Mouse (Mus musculus): ENCODE results near the gene Cldn7. TPM values are rescaled to one million over a fixed set of nuclear protein-coding genes. Genes with fewer than 3 reads are reported as not detected.
"Not testable (repeated sequence)": the region's sequence is repeated elsewhere in the genome, so short reads cannot be mapped to it uniquely, and the experiment has no call there.

Cldn7 gene
- total RNA-seq (2017), result 0.47 TPM in 1 of 2 replicates, not detected in the other

DNA sequence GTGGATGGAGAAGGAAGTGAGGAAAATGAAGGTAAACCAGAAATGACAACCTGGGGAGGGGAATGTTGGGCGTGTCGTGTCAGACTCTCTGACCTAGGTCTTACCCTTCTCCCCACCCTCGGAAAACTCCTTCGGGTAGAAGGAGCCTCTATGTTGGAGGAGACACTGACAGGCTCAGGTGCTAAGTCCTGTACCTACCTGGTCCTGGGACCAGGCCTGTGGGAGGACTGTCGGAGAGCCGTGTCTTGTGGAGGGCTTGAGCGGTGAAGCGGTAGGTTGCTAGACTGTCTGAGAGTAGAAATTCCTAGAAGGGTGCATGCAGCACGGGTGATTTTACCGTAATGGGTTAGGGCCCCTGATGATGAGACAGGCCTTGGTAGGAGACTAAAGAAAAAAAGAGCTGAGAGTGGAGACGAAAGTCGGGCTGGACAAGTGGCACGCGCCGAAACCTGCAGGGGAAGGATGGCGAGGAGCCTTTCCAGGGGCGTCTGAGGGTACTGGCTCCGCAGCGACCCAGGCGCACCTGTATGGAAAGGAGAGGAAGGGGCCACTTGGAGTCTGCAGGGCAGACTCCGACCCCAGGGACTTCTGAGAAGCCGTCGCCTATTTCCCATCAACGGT lies at the start of gene Cldn7:
TSS of gene Cldn7 (plus strand) at position 130 of the 621 bp plus-strand sequence.
- no peak for ATAC-seq (ENCODE audit: extremely low read depth, insufficient number of reproducible peaks, low FRiP score, poor library complexity, severe bottlenecking)

DNA sequence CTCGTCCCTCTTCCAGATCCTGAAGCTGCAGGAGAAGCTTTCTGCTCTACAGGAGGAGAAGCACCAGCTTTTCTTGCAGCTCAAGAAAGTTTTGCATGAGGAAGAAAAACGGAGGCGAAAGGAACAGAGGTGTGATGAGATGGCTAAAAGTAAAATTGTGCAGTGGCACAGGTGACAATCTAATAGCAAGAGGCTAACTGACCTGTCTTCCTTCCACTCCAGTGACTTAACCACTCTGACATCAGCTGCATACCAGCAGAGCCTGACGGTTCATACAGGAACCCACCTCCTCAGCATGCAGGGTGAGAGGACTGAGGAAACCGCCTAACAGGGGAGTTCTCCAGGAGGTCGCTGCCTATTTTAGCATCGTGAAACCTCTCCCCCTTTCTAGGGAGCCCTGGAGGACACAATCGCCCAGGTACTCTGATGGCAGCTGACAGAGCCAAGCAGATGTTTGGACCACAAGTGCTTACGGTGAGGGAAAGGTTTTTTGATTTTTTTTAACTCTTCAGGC lies 49.6 kb upstream of the Cldn7 start:
- ATAC-seq (ENCODE audit: extremely low read depth, insufficient number of reproducible peaks, low FRiP score, poor library complexity, severe bottlenecking), result no peak

DNA sequence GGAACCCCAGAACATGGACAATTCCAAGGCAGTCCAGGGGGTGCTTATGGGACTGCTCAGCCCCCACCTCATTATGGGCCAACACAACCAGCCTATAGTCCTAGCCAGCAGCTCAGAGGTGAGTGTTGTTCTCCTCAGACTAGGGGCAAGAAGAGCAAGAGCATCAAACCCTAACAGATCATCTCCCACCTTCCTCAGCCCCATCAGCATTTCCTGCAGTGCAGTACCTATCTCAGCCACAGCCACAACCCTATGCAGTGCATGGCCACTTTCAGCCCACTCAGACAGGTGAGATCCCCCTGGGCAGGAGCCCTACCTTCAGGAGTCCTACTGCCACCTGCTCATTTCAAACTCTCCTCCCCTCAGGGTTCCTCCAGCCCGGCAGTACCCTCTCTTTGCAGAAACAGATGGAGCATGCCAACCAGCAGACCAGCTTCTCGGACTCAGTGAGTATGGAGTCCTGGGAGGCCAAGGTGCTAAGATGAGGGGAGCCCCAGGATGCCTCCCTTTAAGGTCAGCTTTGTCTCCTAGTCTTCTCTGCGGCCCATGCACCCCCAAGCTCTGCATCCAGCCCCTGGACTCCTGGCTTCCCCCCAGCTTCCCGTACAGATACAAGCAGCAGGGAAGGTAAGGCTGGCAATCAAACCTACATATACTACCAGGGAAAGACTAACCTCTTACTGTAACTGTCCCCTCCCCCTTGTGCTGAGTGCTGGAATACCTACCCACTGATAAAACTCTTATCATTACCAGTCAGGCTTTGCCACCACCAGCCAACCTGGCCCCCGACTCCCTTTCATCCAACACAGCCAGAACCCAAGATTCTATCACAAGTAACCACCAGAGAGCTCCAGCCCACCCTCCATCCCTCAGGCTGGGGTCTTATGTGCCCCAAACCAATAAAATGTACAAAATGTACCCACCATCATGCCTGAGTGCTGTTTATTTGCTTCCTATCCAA lies 48.6 kb upstream of the Cldn7 start:
- no peak for ATAC-seq (ENCODE audit: extremely low read depth, insufficient number of reproducible peaks, low FRiP score, poor library complexity, severe bottlenecking)

DNA sequence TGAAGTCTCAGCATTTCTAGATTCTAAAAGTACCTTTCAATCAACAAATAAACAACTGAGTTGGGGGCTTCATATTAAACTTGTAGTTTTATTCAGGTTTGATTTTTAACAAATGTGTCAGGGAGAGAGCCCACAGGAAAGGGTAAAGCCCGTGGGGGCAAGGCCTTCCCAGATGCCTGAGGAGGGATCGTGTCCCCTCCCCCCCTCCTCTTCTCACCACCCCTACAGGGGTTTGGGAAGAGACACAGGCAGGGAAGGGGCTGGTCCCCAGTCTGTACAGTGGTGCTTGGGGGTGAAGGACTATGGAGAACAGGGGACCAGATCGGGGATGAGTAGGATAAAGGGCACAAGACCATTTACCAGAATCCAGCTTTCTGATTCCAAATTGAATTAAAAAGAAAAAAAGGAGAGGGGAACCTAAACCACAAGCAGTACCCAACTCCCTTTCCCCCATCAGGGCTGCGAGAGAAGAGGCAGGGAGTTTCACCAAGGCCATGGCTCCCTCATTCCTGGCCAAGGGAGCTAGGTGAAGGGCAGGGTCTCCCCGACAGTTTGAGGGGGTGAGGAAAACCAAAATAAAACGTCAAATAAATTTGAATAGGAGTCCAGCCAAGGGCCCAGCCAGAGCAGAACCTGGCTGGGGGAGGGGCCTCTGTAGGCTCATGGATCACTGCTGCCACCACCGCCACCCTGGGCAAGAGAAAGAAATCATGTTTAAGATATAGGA lies 47.8 kb upstream of the Cldn7 start:
- not testable (repeated sequence) for ATAC-seq (ENCODE audit: extremely low read depth, insufficient number of reproducible peaks, low FRiP score, poor library complexity, severe bottlenecking)

DNA sequence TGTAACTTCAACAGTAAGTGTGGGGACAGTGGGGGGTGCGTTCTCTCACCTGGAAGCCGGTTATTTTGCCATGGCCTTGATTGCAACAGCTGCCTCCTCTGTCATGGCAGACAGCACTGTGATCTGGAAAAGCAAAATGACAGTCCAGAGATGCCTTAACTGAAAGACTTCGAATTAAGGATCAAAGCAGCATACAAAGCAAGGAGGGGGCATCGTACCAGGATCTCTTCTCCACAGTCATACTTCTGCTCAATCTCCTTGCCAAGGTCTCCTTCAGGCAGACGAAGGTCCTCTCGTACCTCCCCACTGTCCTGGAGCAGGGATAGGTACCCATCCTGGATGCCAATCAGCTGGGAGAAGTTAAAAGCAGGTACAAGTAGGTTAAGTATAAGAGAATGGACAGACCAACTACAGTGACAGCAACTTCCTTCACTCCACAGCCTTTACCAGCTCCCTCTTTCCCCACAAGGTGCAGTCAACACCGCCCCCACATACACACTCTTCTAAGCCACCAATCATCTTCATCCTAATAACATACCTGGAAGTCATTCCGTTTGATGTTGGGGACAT lies 47.1 kb upstream of the Cldn7 start:
- no peak for ATAC-seq (ENCODE audit: extremely low read depth, insufficient number of reproducible peaks, low FRiP score, poor library complexity, severe bottlenecking)

DNA sequence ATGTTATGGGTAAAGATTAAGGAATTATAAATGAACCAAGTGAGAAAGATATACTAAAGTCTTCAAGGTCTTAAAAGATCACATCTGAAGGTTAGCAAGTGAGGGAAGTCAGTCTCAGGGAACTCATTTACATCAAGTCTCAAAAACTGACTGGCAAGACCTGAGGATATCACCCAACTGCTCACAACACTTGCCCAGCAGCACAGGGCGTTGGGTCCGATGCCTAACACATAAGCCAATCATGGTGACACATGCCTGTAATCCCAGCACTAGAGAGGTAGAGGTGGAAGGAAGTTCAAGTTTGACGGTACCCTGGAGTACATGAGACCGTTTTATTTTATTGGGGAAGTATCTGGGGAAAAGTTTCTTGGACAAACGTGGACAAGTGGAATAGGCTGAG lies 46.5 kb upstream of the Cldn7 start:
- no peak for ATAC-seq (ENCODE audit: extremely low read depth, insufficient number of reproducible peaks, low FRiP score, poor library complexity, severe bottlenecking)

DNA sequence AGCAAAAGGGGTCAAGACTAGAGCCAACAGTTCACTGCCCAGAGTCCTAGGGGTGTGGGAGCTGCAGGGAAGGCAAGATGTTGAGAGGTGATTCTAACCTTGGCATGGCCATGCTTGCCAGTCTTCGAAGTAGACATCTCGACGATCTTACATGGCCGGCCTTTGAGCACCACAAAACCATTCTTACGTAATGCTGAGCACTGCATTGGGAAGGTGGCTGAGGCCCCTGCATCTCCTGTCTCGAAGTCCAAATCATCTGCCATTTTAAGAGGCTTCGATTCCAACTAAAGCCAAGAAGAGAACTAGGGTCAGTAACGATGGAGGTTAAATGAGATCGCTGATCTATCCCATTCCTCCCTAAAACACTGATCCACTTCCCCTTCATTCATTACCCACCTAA lies 45.5 kb upstream of the Cldn7 start:
- ATAC-seq (ENCODE audit: extremely low read depth, insufficient number of reproducible peaks, low FRiP score, poor library complexity, severe bottlenecking), result no peak

DNA sequence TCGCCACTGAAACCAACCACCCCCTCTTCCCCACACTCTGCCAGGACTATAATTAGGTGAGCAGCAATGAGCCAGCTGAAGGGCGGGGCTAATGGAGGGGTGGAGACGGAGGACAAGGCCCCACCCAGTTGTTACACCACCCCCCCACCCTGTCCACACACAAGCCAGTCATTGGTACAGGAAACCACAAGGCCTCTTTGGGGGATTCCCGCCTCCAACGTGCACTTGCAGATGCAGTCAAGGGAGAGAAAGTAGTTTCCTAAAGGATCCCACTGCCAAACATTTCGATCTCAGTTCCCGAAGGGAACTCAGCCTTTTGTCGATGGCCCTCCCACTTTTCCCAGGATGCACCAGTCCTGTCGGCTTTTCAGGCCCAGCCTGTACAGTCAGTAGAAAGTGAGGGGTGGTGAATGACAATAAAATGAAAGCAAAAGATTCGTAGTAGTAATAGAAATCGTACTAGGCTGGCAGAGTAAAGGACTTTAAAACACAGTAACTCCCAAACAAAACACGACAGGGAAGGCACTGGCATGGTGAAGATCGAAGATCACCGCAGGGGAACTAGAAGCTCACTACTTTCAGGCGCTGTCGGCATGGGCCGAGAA lies 44.8 kb upstream of the Cldn7 start:
- peak; percentile 43 for ATAC-seq (ENCODE audit: extremely low read depth, insufficient number of reproducible peaks, low FRiP score, poor library complexity, severe bottlenecking)

DNA sequence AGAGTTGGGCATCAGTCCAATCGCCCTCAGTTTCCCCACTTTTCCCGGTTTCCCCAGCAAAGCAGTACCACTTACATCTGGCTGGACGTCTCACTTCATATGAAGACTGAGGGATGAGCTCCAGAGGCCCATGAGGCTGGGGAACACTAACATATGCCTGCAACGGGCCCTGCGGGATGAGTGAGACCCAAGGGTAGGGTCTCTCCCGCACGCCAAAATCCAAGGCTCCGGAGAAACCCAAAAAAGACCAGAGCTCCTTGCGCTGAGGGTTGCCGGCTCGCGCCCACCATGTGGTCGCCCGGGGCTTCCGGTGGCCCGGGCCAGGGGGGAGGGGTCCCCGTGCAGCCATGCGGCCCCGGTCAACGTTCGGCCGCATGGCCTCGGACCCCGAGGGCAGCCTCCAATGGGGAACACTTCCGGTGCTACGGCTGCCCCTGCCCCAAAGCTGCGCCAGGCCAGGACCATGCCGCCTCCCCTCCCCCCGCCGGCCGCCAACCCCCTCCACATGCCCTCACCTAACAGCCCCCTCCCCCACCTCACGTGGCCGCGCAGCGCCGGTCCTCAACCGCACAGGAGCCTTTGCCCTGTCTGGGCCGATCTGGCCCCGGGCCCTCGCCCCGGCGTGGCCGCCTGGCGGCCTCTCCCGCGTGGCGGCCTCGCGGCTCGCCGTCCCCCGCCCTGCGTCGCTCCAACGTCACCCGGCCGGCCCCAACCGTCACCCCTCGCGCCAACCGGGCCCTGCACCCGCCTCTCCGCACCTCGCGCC lies 44.1 kb upstream of the Cldn7 start:
- ATAC-seq (ENCODE audit: extremely low read depth, insufficient number of reproducible peaks, low FRiP score, poor library complexity, severe bottlenecking), result no peak

DNA sequence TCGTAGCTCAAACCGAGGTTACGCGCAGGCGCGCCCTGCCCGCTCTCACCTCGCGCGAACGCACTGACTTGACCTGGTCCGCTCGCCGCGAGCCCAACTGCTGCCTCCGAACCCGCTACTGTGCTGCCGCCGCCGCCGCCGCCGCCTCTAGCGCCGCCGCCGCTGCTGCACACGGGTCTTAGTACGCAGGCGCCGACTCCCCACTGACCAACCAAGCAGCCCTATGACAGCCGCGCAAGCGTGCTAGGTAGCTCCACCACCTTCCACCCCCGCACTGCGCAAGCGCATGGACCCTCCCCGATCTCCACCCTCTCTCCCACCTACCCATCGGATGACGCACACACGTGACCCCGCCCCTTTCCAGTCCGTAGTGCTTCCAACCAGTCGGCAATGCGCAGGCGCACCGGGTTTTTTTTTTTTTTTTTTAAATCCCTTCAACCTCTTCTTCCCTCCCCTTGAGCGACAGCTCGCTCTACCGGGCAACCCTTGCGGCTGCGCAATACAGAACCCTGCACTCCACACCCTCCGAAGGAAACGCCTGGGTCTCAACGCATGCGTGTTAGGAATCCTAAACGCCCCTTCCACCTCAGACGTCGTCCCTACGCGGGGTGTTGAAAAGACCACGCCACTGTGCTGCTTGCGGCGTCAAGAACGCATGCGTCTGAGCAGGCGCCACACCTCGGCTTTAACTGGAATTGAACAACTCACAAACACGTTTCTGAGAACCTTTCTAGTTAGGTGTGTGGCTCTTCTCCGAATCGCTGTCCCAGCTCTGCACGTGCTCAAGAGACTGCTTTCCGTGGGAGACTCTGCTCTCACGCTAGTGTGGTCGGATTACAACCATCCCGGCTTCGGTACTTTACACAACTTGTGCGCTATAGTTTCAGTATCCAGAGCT lies 43.2 kb upstream of the Cldn7 start, which contains the start of gene Eif5a:
TSS of gene Eif5a (minus strand) at position 845 of the 898 bp plus-strand sequence.
- peak; percentile 80 for ATAC-seq (ENCODE audit: extremely low read depth, insufficient number of reproducible peaks, low FRiP score, poor library complexity, severe bottlenecking)

DNA sequence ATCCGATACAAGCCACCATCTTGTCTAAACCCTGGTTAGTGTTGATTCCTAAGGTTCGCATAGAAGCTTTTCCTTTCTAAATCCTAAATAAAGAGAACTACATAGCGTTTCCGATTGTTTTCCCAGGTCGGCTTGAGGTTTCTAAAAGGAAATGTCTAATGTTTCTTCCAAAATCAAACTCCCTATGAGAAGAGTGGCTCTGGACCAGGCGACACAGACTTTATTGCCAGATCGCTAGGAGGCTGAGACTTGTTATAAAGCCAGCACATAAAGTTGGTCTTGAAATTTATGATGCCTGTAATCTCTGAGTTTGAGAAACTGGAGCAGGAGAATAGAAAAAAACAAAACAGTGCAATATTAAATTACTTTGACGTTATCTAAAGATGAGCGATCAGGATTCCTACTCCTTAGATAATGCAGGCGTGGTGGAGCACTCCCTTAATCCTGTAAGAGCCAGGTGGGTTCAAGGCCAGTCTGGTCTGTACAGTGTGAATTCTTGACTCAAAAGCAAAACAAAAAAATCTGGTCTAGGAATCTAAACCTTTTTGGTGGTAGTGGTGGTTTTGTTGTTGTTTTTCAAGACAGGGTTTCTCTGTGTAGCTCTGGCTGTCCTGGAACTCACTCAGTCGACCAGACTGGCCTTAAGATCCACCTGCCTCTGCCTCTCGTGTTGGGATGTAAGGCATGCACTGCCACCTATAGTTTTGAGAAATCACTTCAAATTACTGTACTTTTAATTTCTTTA lies 42.4 kb upstream of the Cldn7 start:
- no peak for ATAC-seq (ENCODE audit: extremely low read depth, insufficient number of reproducible peaks, low FRiP score, poor library complexity, severe bottlenecking)

DNA sequence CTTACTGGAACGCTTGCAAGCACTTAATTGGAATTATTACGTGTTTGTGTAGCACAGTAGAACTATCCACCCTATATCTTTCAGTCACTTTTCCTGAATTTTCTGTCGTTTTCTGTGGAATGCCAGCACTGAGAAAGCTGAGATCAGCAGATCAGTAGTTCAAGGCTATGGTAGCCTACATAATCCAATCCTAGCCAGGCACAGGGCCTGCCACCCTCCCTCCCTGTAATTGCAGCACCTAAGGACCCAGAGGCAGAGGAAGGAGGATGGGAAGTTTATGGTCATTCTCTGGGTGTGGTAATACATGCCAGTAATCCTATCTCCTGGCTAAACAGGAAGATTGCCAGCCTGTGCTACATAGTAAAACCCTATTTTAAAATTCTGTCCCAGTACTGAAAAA lies 41.8 kb upstream of the Cldn7 start:
- no peak for ATAC-seq (ENCODE audit: extremely low read depth, insufficient number of reproducible peaks, low FRiP score, poor library complexity, severe bottlenecking)

DNA sequence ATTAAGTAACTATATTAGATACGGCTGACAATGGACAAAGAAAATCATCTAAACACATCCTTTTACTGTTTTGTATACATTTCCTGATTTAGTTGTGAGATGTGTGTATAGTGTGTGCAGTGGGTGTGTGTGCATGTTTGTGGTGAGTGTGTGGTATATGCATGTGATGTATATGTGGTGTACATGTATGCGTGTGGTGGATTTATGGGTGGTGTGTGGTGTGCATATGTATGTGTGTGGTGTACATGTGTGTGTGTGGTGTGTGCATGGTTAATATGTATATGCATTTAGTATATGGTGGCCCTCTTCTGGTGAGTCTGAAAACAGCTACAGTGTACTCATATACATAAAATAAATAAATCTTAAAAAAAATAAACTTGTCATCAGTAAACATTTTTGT lies 37.1 kb upstream of the Cldn7 start:
- ATAC-seq (ENCODE audit: extremely low read depth, insufficient number of reproducible peaks, low FRiP score, poor library complexity, severe bottlenecking), result no peak

DNA sequence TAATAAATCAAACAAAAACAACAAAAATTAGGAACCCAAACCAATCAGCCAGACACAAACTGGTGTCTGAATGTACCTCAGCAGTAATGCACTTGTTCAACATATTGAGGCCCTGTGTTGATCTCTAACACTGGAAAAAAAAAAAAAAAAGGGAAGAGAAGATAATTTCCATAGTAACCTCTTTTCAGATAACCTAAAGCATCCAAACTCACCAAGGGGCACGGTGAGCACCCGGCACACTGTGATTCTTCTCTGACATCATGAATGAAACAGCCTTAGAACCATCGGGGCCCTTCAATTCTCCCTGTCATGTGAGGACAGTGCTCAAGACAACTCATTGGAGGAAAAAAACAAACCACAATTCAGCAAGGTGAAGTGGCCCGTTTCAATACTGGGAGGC lies 34.9 kb upstream of the Cldn7 start:
- no peak for ATAC-seq (ENCODE audit: extremely low read depth, insufficient number of reproducible peaks, low FRiP score, poor library complexity, severe bottlenecking)

DNA sequence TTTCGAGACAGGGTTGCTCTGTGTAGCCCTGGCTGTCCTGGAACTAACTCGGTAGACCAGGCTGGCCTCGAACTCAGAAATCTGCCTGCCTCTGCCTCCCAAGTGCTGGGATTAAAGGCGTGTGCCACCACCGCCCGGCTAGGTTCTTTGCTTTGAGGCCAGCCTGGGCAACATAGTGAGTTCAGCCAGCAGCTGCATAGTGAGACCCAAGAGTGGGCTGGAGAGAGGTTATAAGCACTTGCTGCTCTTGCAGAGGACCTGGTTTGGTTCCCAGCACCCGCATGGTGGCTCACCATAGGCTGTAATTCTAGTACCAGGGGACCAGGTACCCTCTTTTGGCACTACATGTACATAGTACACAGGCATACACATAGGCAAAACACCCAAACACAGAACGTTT lies 34.4 kb upstream of the Cldn7 start:
- not testable (repeated sequence) for ATAC-seq (ENCODE audit: extremely low read depth, insufficient number of reproducible peaks, low FRiP score, poor library complexity, severe bottlenecking)

DNA sequence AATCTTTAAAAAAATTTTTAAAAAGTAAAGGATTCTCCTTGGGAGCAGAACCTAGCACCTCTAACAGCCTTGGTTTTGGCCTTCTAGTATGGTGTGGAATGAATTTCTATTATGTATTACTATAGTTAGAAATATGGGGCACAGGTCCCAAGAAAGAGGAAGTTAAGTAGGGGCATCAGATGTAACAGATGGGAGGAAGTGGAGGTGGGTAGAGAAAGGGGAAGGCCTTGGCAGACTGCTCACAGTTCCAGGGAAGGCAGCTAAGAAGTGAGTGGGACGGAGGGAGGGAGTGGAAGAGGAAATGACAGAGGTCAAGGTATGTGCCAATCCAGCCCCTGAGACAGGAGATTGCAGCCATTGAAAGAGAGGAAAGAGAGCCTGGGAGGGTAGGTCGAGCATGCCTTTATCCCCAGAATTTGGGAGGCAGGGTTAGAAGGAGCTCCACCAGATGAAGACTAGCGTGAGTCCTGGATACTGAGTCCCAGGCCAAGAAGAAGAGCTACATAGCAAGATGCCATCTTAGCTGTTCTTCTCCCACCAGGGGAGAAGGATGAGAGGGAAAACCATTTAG lies 33.5 kb upstream of the Cldn7 start:
- ATAC-seq (ENCODE audit: extremely low read depth, insufficient number of reproducible peaks, low FRiP score, poor library complexity, severe bottlenecking), result peak; percentile 87
